Mouse (Mus musculus) liver, adult 2 months (tissue): ENCODE measurements at regions not wholly inside any gene's neighbourhood (a gene's known extent, or its start where the extent isn't known, plus 50 kb on each side); places are given as distances from the start of the nearest gene placed in this dataset.

Source experiments
- CTCF ChIP-seq: fragments of 200-500 bp; IDR thresholded peaks from 2 replicates; pipeline ENCODE4 v1.5.1; 2011; ENCODE audit warnings: low read depth, low read length, control low read depth
- POLR2A ChIP-seq: fragments of 200-500 bp; IDR thresholded peaks from 2 replicates; pipeline ENCODE4 v1.6.1; 2011; ENCODE audit warnings: low read length, control low read depth; ENCODE audit not compliant: insufficient read depth; ENCODE audit errors: extremely low read depth

DNA sequence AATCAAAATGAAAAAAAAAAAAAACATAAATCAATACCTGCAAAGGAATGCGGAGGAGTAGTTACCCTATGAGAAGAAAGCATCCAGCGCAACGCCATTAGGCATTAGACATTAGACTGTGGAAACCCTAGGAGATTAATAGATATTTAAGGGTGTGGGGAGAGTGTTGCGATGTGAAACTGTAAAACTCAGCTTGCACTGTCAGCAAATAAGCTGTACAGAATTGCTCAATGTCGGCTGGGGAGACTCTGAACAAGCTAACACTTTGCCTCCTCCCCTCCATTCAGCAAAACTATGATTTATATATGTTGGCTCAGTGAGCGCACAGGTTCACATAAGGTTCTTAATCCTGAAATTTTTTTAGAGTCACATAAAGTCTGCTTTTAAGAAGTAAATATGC, 451.0 kb upstream of the Gm11114 start:
- no peak for TF ChIP-seq CTCF
- no peak for TF ChIP-seq POLR2A
